Mouse (Mus musculus): ENCODE data around the gene Pard3b.

DNA sequence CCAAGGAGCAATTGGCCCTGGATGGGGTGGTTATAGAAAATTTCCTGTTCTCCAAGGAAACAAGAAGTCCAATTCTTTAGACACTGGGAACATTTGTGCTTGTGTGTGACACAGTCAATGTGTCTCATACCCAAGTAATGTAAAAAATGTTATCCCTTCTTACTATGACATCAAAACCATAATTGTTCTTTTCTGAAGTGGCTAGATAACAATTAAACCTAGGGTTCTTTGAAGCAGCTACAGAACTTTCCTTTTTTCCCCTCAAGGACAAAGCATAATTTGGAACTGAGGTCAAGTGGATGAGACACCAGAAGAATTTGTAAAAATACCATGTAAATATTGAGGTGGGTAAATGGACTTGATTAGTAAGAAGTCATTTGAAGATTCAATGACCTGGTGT, 140.1 kb downstream of the Pard3b start:
- no peak for TF ChIP-seq CTCF (IDR thresholded peaks at IDR 0.05; ENCODE audit: insufficient read depth, low read length)
- no peak for TF ChIP-seq POLR2A (IDR thresholded peaks at IDR 0.05; ENCODE audit: borderline replicate concordance, extremely low read depth, low read depth, low read length)
